Mouse (Mus musculus) urinary bladder, postnatal 25 days (tissue): Measurements from ENCODE around the gene Akr7a5.

Experiments
- DNase-seq: peaks from one replicate; pipeline ENCODE4 v3.0.0; 2022; ENCODE audit warnings: low spot score

Gene Akr7a5

DNA sequence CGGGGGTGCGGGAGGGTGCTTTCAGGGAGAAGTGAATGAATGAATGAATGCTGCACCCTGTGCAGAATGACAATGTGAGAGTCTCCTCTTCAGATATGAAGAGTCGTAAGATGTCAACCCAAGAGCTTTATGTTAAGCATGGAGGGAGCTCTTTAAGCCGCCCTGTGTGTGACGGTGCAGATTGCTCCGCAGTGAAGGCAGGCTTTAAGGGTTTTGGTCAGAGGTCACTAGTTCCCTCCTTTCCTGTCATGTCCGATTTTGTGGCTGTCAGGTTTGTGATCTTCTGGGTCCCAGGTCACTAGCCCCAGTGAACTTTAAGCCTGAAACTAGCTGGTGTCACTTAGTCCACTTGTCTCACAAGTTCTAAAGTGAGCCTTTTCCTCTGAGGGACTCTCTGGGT, 42.3 kb downstream of the Akr7a5 start:
- DNase-seq, result no peak

DNA sequence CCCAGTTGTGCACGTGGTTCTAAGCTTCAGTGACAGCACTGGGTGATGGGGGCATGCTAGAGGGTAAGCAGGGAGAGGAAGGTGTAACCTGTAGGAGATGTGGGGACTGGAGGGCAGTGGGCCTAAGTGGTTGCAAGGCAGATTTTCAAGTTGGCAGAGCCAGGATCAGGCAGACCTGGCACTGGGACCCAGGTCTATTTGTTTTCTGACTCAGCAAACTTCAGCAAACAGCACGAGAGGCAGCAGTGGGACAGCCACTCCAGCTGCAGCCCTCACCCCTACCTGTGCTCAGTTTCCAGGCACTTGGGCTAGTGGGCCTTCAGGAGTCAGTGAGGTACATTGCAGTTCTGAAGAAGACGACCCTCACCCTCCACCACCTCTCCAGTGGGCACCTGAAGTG, 46.7 kb downstream of the Akr7a5 start:
- DNase-seq, result no peak

DNA sequence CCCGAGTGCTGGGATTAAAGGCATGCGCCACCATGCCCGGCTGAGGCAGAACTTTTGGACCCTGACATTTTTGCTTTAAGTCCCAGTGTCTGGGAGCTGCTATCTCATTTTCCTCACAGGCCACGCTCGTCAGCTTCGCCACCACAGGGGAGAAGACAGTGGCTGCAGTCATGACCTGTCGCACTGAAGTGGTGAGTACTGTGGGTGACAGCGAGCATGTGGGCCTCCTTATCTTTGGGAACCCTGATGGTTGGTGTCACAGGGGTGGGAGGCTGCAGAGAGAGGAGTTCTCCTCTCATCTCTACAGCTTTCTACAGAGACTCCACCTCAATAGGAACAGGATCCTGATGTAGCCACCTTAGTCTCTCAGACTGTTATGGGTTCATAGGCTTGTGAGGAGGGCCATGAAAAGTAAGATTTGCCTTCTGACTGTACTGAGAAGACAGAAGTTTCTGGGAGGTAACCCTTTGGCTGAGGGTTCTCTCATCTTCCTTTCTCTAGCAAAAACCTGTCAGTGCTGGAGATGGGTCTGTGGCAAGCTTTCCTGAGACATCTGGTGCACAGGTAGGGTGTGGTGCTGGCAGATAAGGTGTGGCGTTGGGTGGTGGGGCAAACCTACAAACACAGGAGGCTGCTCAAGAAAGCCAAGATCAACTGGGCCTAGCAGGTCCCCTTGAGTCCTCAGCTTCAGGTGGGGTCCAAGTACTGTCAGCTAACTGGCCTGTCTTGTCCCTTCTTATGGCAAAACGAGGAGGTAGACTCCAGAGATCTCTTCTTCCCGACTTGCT, 50.4 kb downstream of the Akr7a5 start:
- no peak for DNase-seq

DNA sequence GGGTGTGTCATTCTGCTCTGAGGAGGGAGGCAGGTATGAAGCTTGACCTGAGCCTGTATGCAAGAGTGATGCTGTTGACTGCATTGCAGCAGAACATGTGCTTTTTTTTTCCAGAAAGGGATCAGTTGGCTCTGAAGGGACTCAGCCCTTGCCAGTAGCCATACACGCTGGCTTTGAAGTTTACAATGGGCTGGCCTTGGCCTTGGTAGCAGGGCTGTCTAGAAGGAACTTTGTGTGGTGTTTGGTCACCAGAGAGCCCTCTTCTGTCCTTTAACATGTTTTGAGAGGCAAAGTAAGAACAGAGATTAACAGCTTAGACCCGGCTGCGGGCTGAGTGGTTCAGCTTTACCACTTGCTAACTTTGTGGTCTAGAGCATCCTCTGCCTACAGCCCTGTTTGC, 56.8 kb downstream of the Akr7a5 start:
- DNase-seq, result no peak
